Mouse (Mus musculus): Measurements from ENCODE around the gene Esr2. TPM values are rescaled to one million over a fixed set of nuclear protein-coding genes. Genes with fewer than 3 reads are reported as not detected.
"Not testable (repeated sequence)": the region's sequence is repeated elsewhere in the genome, so short reads cannot be mapped to it uniquely, and the experiment has no call there.

Gene Esr2
- total and polyA plus RNA-seq, 2 experiments from 2014 or later, result 0.14 to 1.2 TPM

GRCm38 (mm10) chr12:76181471-76181870, 4.4 kb upstream of the Esr2 start:
- DNase-seq (ENCODE audit: low spot score), result no peak
- Histone ChIP-seq H3K36me3 (replicated peaks; ENCODE audit: control insufficient read depth, insufficient read depth, low read length) (no peaks in the 10 kb centered on the region), H3K27ac (ENCODE audit: low read depth) (no peak overlapping the region), H3K4me2 (ENCODE audit: low read depth, low read length) (no peak overlapping the region), H3K4me1 (ENCODE audit: control insufficient read depth, insufficient read depth) (no peaks in the 10 kb centered on the region), H3K9me3 (replicated peaks; ENCODE audit: control insufficient read depth, low read length) (no peaks in the 10 kb centered on the region), H3K4me3 (ENCODE audit: low read depth, low read length) (no peak overlapping the region), H3K27me3 (ENCODE audit: control insufficient read depth, insufficient read depth, low read length) (no peaks in the 10 kb centered on the region; the same call in 1 of the 2 replicates), H3K9ac (replicated peaks; ENCODE audit: low read depth, low read length) (no peak overlapping the region)
- no peak for TF ChIP-seq EP300 (IDR thresholded peaks at IDR 0.05; ENCODE audit: low read depth)
- no peak for TF ChIP-seq CTCF (IDR thresholded peaks at IDR 0.05; ENCODE audit: low read depth)
- 59% methylated on average over 8 of the region's 8 CpGs for whole genome bisulfite sequencing
- ATAC-seq (ENCODE audit: insufficient read depth, low read depth), result no peak

- H3K9ac ChIP-seq (replicated peaks; ENCODE audit: low read depth, low read length), result no peak overlapping the region
- no peaks in the 10 kb centered on the region for H3K9me3 ChIP-seq (replicated peaks; ENCODE audit: control insufficient read depth, low read length)
- H3K4me2 ChIP-seq (ENCODE audit: low read depth, low read length), result no peak overlapping the region
- no peak overlapping the region for H3K27ac ChIP-seq (ENCODE audit: low read depth)
- no peaks in the 10 kb centered on the region for H3K36me3 ChIP-seq (replicated peaks; ENCODE audit: control insufficient read depth, insufficient read depth, low read length)
- H3K27me3 ChIP-seq (ENCODE audit: control insufficient read depth, insufficient read depth, low read length), result no peaks in the 10 kb centered on the region; the same call in 1 of the 2 replicates
- H3K4me3 ChIP-seq (ENCODE audit: low read depth, low read length), result no peak overlapping the region
- DNase-seq (ENCODE audit: low spot score) (no peak), ATAC-seq (ENCODE audit: insufficient read depth, low read depth) (no peak)
- no peak for TF ChIP-seq CTCF (IDR thresholded peaks at IDR 0.05; ENCODE audit: low read depth)
- no peak for TF ChIP-seq EP300 (IDR thresholded peaks at IDR 0.05; ENCODE audit: low read depth)
- WGBS, result 74% methylated on average over 6 of the region's 6 CpGs
- H3K4me1 ChIP-seq (ENCODE audit: control insufficient read depth, insufficient read depth), result no peaks in the 10 kb centered on the region
Measured at GRCm38 (mm10) chr12:76180442-76180841, 3.4 kb upstream of the Esr2 start.

GRCm38 (mm10) chr12:76179527-76179926, 2.5 kb upstream of the Esr2 start:
- Histone ChIP-seq H3K27ac (ENCODE audit: low read depth) (no peak overlapping the region), H3K9ac (replicated peaks; ENCODE audit: low read depth, low read length) (no peak overlapping the region), H3K27me3 (ENCODE audit: control insufficient read depth, insufficient read depth, low read length) (no peaks in the 10 kb centered on the region; the same call in 1 of the 2 replicates), H3K36me3 (replicated peaks; ENCODE audit: control insufficient read depth, insufficient read depth, low read length) (no peaks in the 10 kb centered on the region), H3K4me1 (ENCODE audit: control insufficient read depth, insufficient read depth) (no peaks in the 10 kb centered on the region), H3K9me3 (replicated peaks; ENCODE audit: control insufficient read depth, low read length) (no peaks in the 10 kb centered on the region), H3K4me3 (ENCODE audit: low read depth, low read length) (no peak overlapping the region), H3K4me2 (ENCODE audit: low read depth, low read length) (no peak overlapping the region)
- no peak for TF ChIP-seq CTCF (IDR thresholded peaks at IDR 0.05; ENCODE audit: low read depth)
- no peak for TF ChIP-seq EP300 (IDR thresholded peaks at IDR 0.05; ENCODE audit: low read depth)
- DNase-seq (ENCODE audit: low spot score), result no peak
- WGBS, result 38% methylated on average over 4 of the region's 4 CpGs
- no peak for ATAC-seq (ENCODE audit: insufficient read depth, low read depth)

- Histone ChIP-seq H3K4me3 (ENCODE audit: low read depth, low read length) (no peak overlapping the region), H3K9me3 (replicated peaks; ENCODE audit: control insufficient read depth, low read length) (no peaks in the 10 kb centered on the region), H3K27me3 (ENCODE audit: control insufficient read depth, insufficient read depth, low read length) (no peaks in the 10 kb centered on the region; the same call in 1 of the 2 replicates), H3K36me3 (replicated peaks; ENCODE audit: control insufficient read depth, insufficient read depth, low read length) (no peaks in the 10 kb centered on the region), H3K4me2 (ENCODE audit: low read depth, low read length) (no peak overlapping the region), H3K9ac (replicated peaks; ENCODE audit: low read depth, low read length) (no peak overlapping the region), H3K4me1 (ENCODE audit: control insufficient read depth, insufficient read depth) (no peaks in the 10 kb centered on the region), H3K27ac (ENCODE audit: low read depth) (no peak overlapping the region)
- DNase-seq (ENCODE audit: low spot score) (no peak), ATAC-seq (ENCODE audit: insufficient read depth, low read depth) (no peak)
- no peak for TF ChIP-seq EP300 (IDR thresholded peaks at IDR 0.05; ENCODE audit: low read depth)
- WGBS, result 75% methylated on average over 5 of the region's 5 CpGs
Measured at GRCm38 (mm10) chr12:76179051-76179450, 2.0 kb upstream of the Esr2 start.

DNA sequence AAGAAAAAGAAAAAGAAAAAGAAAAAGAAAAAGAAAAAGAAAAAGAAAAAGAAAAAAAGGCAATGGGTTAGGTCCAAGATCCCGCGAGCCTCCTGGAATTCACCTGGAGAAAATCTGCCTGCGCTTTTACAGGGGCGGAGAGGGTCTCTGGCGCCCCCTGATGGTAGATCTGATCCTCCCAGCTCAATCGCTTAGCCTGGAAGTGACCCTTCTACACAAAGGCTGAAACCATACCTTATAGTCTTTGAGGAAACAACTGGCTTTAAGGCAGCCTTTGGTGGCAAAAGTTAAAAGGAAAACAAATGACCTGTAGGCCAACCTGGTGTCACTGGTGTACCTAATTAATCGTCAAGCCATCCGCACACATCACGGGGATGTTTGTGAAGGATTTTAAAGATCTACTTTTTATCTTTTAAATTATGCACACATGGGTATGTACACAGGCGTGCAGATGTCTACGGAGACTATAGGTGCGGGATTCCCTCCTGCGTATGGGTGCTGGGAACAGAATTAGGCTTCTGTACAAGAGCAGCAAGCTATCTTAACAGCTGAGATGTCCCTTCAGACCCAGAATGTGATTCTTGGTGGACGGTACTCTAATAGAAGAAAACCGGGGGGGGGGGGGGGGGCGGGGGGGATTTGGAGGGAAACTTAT, 932 bp upstream of the Esr2 start:
- no peaks in the 10 kb centered on the region for H3K36me3 ChIP-seq (replicated peaks; ENCODE audit: control insufficient read depth, insufficient read depth, low read length)
- ATAC-seq (ENCODE audit: insufficient read depth, low read depth), result no peak

DNA sequence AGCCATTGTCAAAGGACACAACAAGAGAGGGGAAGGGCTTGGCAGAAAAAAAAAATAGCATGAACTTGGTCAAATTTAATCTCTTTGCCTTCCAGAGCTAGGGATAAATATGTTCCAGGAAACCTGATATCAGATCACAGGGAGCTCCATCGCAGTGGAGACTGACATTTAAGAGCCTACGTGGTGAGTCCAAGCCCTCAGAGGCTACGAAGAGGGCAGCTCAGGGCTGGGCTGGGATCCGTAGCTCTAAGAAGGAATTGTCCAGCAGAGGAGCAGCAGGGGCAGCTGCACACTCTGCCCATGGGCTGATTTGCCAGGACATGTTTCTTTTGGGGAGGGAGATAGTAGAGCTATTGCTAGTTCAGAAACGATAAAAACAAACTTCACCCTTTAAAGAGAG, 11.4 kb downstream of the Esr2 start:
- no peak overlapping the region for H3K27ac ChIP-seq (ENCODE audit: low read depth)
- H3K4me1 ChIP-seq (ENCODE audit: control insufficient read depth, insufficient read depth), result no peaks in the 10 kb centered on the region
- no peaks in the 10 kb centered on the region for H3K27me3 ChIP-seq (ENCODE audit: control insufficient read depth, insufficient read depth, low read length)
- no peak overlapping the region for H3K4me3 ChIP-seq (ENCODE audit: low read depth, low read length)
- H3K9ac ChIP-seq (replicated peaks; ENCODE audit: low read depth, low read length), result no peak overlapping the region
- H3K36me3 ChIP-seq (replicated peaks; ENCODE audit: control insufficient read depth, insufficient read depth, low read length), result no peaks in the 10 kb centered on the region
- 44% methylated on average over 5 of the region's 5 CpGs for WGBS
- H3K4me2 ChIP-seq (ENCODE audit: low read depth, low read length), result no peak overlapping the region
- ATAC-seq (ENCODE audit: insufficient read depth, low read depth) (no peak), DNase-seq (ENCODE audit: low spot score) (no peak)
- TF ChIP-seq CTCF (IDR thresholded peaks at IDR 0.05; ENCODE audit: low read depth) (no peak), EP300 (IDR thresholded peaks at IDR 0.05; ENCODE audit: low read depth) (no peak)
- H3K9me3 ChIP-seq (replicated peaks; ENCODE audit: control insufficient read depth, low read length), result no peaks in the 10 kb centered on the region

More for the DNA sequence above, 932 bp upstream of the Esr2 start:
- peak; percentile 68 for DNase-seq (ENCODE audit: low spot score)
- Histone ChIP-seq H3K9ac (replicated peaks; ENCODE audit: low read depth, low read length) (no peak overlapping the region), H3K4me2 (ENCODE audit: low read depth, low read length) (peak overlapping the region; percentile 91), H3K27ac (ENCODE audit: low read depth) (no peak overlapping the region), H3K9me3 (replicated peaks; ENCODE audit: control insufficient read depth, low read length) (no peaks in the 10 kb centered on the region), H3K27me3 (ENCODE audit: control insufficient read depth, insufficient read depth, low read length) (no peaks in the 10 kb centered on the region; the same call in 1 of the 2 replicates), H3K4me1 (ENCODE audit: control insufficient read depth, insufficient read depth) (no peaks in the 10 kb centered on the region), H3K4me3 (ENCODE audit: low read depth, low read length) (peak overlapping the region; percentile 49)
- 37% methylated on average over 16 of the region's 16 CpGs for WGBS
- TF ChIP-seq EP300 (IDR thresholded peaks at IDR 0.05; ENCODE audit: low read depth) (no peak), CTCF (IDR thresholded peaks at IDR 0.05; ENCODE audit: low read depth) (peak; percentile 88)

GRCm38 (mm10) chr12:76152389-76152788, 24.7 kb downstream of the Esr2 start:
- not testable (repeated sequence) for H3K27ac ChIP-seq (ENCODE audit: low read depth); H3K9ac ChIP-seq (replicated peaks; ENCODE audit: low read depth, low read length); H3K4me1 ChIP-seq (ENCODE audit: control insufficient read depth, insufficient read depth); H3K36me3 ChIP-seq (replicated peaks; ENCODE audit: control insufficient read depth, insufficient read depth, low read length); H3K27me3 ChIP-seq (ENCODE audit: control insufficient read depth, insufficient read depth, low read length); ATAC-seq (ENCODE audit: insufficient read depth, low read depth); DNase-seq (ENCODE audit: low spot score); H3K9me3 ChIP-seq (replicated peaks; ENCODE audit: control insufficient read depth, low read length)
- Histone ChIP-seq H3K4me3 (ENCODE audit: low read depth, low read length) (peak overlapping the region; percentile 34), H3K4me2 (ENCODE audit: low read depth, low read length) (peak overlapping the region; percentile 58)
- WGBS, result 12% methylated on average over 30 of the region's 30 CpGs
